Mouse (Mus musculus) bone marrow, adult 2 months (tissue): ENCODE measurements around the gene Fermt3.

Experiments used
- CTCF ChIP-seq: fragments of 200-500 bp; IDR thresholded peaks from 2 replicates; pipeline ENCODE4 v1.5.1; 2011; ENCODE audit warnings: low read length, control low read depth; ENCODE audit not compliant: control insufficient read depth, insufficient read depth
- POLR2A ChIP-seq: fragments of 200-500 bp; IDR thresholded peaks from 2 replicates; pipeline ENCODE4 v1.6.1; 2011; ENCODE audit warnings: low read depth, mild to moderate bottlenecking, control low read depth, low read length, borderline replicate concordance; ENCODE audit not compliant: control insufficient read depth

DNA sequence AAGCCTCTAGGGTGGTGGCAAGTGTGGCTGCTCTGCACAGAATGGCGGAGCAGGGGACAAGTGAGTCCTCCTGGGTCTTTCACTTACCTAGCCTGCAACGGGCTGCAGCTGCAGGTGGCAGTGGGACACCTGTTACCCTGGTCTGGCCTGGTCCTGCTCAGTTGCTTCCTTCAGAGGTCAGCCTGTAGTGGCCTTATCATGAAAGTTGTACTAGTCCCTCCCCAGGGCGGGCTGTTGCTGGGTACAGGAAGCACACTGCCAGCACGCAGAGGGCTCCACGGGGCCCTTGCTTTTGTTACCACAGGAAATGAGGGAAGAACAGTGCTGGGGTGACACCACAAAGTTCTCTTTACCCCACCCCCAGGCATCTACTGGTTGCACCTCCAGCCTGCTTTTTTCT lies at the start of gene Fermt3:
- TF ChIP-seq CTCF (peak; percentile 13; the same call in 1 of the 2 replicates), POLR2A (peak; percentile 78)
